Mouse (Mus musculus): ENCODE measurements around the gene Tfap2a.

The Tfap2a gene

GRCm38 (mm10) chr13:40734316-40734965, 3.7 kb downstream of the Tfap2a start:
- CTCF ChIA-PET: no interaction called here

- CTCF ChIA-PET: no interaction called here
These were observed 4.5 kb downstream of the Tfap2a start for GRCm38 (mm10) chr13:40733542-40734151.

GRCm38 (mm10) chr13:40732816-40733541, 5.2 kb downstream of the Tfap2a start:
- CTCF ChIA-PET: interaction anchor here (0.5 kb wide), 1 partner anchor 111 kb away, joined by 6 read pairs; no protein-coding TSS in a partner anchor

GRCm38 (mm10) chr13:40732085-40732484, 6.1 kb downstream of the Tfap2a start:
- CTCF ChIA-PET: no interaction called here

GRCm38 (mm10) chr13:40731179-40731841, 6.9 kb downstream of the Tfap2a start:
- CTCF ChIA-PET: interaction anchor here (0.6 kb wide), 1 partner anchor 1733 kb away, joined by 3 read pairs; no protein-coding TSS in a partner anchor

- CTCF ChIA-PET: no interaction called here
These were observed 7.5 kb downstream of the Tfap2a start for GRCm38 (mm10) chr13:40730651-40731178.

- CTCF ChIA-PET: no interaction called here
These were observed 8.4 kb downstream of the Tfap2a start for GRCm38 (mm10) chr13:40729592-40730431.

GRCm38 (mm10) chr13:40729037-40729436, 9.1 kb downstream of the Tfap2a start:
- CTCF ChIA-PET: no interaction called here

GRCm38 (mm10) chr13:40728626-40728990, 9.6 kb downstream of the Tfap2a start:
- CTCF ChIA-PET: no interaction called here

GRCm38 (mm10) chr13:40727731-40728625, 10.2 kb downstream of the Tfap2a start:
- CTCF ChIA-PET: no interaction called here

GRCm38 (mm10) chr13:40725924-40726323, 12.3 kb downstream of the Tfap2a start:
- CTCF ChIA-PET: no interaction called here

GRCm38 (mm10) chr13:40723598-40723920, 14.6 kb downstream of the Tfap2a start:
- CTCF ChIA-PET: no interaction called here

GRCm38 (mm10) chr13:40722741-40723597, 15.2 kb downstream of the Tfap2a start:
- CTCF ChIA-PET: no interaction called here

GRCm38 (mm10) chr13:40719741-40720082, 18.5 kb downstream of the Tfap2a start:
- CTCF ChIA-PET: no interaction called here

GRCm38 (mm10) chr13:40719066-40719740, 19.0 kb downstream of the Tfap2a start:
- CTCF ChIA-PET: no interaction called here

GRCm38 (mm10) chr13:40716771-40717716, 21.1 kb downstream of the Tfap2a start:
- CTCF ChIA-PET: no interaction called here

GRCm38 (mm10) chr13:40714531-40714930, 23.6 kb downstream of the Tfap2a start:
- CTCF ChIA-PET: no interaction called here

- CTCF ChIA-PET: no interaction called here
These were observed 24.5 kb downstream of the Tfap2a start for GRCm38 (mm10) chr13:40713681-40714080.

Data from spleen, embryonic (tissue).